Mouse (Mus musculus): ENCODE results near the gene Mettl16.
A peak's percentile ranks its signal among the peaks of the same experiment; 100 is the strongest.

Mettl16 gene

DNA sequence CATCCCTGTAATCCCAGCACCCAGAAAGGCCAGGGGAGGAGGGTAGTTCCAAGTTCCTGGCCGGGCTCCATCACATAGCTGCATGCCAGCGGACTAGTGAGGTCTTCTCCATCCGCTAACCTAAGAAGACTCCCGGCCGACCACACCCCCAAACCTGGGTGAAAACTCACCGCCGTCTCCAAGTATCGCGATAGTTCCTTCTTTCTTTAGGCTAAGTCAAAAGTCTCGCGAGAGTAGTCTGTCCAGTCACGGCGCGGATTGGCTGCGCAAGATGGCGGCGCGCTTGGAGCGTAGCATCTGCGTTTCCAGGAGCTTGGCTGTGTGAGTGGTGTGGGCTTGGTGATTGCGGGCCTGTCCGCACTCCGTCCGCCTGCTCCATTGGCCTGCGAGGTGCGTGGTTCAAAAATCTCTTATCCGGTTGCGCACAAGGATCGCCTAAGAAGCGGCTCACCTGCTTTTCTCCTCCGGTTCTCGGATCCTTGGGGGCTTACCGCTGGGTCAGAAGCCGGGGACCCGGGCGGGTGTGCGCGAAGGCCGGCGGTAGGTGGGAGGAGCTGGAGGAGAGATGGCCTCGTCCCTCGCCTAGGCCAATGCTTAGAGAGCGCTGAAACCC, at the start of gene Mettl16:
TSS of gene Mettl16 (plus strand) at position 236 of the 613 bp plus-strand sequence.
- peak; percentile 81 for DNase-seq (ENCODE audit: low spot score)

DNA sequence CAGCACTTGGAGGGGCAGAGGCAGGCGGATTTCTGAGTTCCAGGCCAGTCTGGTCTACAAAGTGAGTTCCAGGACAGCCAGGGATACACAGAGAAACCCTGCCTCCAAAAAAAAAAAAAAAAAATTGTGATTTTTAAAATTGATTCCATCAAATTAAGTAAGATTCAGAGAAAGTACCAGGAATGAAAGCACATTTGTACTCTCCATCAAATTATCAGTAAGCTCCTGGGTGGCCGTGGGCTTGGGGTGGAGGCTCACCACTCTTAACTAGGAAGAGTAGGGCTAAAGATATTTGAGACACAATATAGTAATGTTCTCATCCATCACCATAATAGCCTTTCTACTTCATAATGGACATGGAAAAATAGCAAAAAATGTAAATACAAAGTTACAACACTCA, 49.5 kb upstream of the Mettl16 start:
- DNase-seq (ENCODE audit: low spot score), result no peak

DNA sequence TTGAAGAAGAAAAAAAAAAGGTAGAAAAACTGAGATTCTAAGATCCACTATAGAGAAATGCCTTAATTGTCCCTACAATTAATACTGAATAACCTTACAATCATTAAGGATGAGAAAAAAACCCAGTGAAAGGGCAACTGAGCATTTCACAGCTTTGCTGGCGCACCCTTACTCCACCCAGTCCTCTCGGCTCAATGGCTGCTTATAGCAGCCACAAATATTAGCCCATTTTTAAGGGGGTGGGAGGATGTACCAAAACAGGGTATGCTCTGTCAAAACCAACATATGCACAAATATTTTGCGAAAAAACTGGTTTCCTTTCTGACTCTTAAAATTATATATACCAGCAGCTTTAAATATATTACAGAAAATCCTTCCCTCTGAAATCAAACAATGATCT, 48.7 kb upstream of the Mettl16 start:
- DNase-seq (ENCODE audit: low spot score), result no peak

DNA sequence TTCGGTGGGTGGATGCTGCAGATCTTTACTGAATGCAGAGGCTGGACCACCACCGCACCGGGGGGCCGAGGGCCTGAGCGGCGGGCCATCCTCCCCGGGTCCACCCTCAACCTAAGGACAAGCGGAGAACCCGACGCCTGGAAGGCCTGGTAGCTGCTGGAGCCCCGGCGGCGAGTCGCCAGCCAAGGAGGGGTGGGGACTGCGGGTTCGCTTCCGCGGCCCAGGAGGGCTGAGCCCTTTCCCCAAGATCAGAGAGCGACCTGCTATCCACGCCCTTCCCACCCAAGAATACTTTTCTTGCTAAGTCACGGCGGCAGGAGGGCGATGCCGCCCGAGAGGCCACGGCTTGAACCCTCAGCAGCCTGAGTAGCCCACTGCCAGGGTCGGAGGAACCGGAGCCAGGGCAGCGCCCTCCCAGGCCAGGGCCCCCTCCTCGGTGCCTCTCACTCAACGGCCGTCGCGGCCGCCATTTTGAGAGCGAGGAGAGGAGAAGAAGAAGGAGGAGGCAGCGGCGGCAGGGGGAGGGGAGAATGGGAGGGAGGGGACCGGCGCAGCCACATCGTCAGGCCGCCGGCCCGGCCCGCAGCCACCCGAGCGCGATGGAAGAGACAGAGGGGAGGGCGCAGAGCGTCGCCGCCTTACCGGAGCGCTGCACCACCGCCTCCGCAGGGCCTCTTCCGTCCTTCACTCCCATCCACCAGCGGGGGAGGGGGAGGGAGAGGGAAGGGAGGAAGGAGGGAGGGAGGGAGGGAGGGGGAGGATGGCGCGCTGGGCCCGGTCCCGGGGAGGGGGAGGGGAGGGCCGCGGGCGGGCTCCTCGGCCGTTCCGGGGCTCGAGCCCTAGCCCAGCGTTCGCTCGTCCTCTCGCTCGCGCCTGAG, 47.0 kb upstream of the Mettl16 start:
- peak; percentile 71 for DNase-seq (ENCODE audit: low spot score)

DNA sequence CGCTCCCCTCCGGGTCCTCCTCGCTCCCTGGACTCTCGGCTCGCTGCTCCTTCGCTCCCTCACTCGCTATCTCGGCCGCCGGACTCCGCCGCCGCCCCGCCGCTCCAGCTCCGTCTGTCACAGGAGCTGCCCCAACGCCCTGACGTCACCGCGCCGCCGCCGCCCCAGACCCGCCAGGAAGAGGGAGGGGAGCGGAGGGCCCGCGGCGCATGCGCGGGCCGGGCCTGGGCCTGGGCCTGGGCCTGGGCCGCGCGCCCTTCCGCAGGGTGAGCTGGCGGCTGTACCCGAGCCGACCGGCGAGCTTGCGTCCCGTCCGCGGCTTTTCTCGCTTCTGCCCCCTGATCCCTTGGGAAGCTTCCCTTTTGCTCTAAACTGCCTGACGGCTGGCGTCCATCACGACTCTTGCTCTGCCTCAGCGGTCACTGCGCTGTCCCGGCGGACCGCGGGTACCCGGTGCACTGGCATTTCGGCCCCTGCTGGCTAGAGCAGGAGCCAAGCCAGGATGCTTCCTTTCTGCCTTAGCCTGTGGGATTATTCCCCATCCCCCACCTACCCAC, 46.3 kb upstream of the Mettl16 start, which contains the start of gene Pafah1b1:
TSS of gene Pafah1b1 (minus strand) at position 436 of the 557 bp plus-strand sequence.
- peak; percentile 93 for DNase-seq (ENCODE audit: low spot score)

DNA sequence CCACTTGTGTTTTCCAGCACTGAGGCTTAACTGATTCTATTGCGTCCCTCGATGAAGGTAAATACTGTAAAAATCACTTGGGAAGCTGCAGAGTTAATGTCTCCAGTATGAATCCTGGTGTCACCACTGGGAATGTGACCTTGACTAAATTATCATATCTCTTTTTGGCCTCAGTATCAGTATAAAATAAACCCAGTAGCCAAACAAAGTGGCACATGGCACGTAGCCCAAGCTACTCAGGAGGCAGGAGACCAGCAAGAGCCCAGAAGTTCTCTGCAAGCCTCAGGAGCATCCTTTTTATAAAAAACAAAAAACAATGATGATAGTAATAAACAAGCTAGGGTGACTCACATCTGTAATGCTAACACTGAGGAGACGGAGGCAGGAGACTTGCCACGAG, 45.4 kb upstream of the Mettl16 start:
- no peak for DNase-seq (ENCODE audit: low spot score)

DNA sequence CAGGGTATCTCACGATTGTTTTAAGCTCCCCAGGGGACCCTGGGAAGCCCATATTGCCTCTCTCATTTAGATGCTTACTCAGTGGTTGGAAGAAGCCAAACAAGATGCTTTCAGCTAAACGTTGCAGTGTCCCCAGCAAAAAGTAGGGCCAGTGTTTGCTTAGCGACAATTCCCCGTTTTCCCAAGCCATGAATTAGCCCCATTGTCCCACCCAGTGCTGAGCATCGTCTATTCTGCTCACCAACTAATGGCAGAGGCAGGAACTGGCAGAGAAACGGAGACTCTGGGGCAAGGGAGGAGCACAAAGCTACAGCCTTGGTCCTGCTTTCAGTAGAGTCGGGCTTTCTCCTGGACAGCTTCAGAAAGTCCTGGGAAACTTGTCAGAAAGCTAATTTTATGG, 35.7 kb upstream of the Mettl16 start:
- no peak for DNase-seq (ENCODE audit: low spot score)

DNA sequence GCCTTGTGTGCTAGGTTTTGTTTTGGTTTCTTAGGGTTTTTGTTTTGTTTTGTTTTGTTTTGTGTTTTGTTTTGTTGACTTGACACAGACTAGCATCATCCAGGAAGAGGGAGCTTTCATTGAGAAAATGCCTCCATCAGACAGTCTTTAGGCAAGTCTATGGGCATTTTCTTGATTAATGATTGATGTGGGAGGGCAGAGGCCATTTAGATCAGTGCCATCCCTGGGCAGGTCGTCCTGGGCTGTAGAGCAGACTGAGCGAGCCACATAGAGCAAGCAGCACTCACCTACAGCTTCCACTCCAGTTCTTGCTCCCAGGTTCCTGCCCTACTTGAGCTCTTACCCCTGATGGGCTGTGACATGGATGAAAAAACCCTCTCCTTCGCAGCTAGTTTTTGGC, 32.8 kb upstream of the Mettl16 start:
- DNase-seq (ENCODE audit: low spot score), result no peak

DNA sequence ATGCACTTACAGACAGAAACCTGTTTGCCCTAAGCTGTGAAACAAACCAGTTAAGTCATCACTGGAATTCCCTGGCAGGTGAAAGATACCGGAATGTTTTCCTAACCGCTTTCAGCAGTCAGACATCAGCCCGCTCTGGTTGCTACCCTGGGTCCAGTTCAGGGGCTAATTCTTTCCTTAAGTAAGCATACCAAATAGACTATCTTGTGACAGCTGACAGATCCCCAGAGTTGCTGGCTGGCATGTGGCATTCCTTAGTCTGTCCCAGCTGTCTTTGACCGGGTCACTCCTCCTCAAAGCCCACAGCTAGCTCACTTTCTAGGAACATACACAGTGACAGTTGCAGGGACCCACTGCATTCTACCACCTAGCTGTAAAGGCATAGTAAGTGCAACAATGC, 22.6 kb upstream of the Mettl16 start:
- no peak for DNase-seq (ENCODE audit: low spot score)

DNA sequence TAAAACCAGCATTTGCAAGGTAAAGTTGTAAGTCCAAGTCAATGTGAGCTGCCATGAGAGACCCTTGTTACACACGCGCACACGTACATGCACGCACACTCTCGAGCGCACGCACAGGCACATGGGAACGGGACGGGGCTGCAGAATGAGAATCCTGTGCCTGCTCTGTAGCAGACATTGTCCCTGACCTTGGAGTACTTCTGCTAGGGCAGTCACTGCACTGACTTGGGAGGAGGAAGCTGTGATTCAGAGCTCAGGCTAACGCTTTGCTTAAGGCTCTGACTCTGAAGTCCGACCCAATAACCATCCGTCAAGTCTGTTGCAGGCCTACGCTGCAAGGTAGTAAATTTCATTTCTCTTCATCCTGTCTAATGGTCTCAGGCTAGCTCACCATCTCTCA, 21.4 kb upstream of the Mettl16 start:
- DNase-seq (ENCODE audit: low spot score), result no peak

DNA sequence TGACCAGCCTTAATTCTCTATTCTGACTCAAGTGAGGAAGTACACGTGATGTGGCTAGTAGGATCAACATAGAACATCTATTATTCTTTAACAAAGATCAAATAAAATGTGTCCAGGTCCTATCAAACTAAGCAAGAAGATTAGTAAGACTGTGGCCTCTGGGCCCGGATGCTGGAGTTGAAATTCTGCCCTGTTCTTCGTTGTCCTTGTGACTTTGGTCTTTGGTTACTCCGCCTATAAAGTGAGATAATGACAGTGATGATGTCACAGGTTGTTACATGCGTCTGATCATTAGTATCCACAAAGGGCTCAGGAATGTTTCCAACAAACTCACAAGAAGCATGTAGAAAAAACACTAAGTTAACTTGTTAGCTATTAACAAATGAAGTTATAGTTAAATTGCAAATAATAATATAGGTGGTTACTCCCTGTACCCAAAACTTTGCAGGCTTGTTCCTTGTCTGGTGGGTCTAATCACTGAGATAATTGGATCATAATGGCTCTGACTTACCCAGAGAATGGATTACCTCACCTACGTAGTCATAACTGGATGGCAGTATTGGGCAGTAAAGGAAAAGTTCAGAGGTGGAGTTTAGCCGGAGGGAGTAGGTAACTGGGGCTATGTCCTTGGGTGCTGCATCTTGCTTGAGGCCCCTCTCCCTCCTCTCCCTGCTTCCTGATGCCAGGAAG, 19.8 kb upstream of the Mettl16 start:
- DNase-seq (ENCODE audit: low spot score), result no peak

DNA sequence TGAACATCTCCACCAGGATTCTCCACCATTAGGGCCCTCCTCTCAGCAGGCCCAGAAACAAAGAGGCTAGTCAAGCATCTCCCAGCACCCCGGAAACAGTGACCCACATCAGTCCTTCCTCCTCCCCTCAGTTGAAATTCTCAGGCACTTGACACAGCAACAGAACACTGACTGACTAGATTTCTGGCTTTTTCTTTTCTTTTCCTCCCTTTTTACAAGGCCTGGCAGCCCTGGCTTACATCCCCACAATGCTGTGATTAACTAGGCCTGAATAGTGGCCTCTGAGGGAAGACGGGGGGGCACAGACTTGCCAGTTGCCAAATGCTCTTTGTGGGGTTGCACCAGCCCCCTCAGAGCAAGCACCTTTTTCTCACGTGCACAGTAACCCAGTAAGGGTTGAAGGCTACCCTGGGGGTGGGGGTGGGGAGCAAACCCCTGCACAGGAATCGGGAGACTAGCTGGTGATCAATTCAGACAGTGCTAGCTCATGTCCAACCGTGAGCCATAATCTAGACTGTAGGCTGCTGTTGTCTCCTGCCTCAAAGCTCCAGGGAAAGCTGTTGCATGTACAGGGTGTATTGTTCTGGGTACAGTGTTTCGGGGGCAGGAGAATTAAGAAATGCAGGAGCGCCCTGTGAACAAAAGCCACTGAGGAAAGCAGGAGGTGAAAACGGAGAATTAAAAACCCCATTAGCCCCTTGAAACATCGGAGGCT, 19.1 kb upstream of the Mettl16 start:
- no peak for DNase-seq (ENCODE audit: low spot score)

DNA sequence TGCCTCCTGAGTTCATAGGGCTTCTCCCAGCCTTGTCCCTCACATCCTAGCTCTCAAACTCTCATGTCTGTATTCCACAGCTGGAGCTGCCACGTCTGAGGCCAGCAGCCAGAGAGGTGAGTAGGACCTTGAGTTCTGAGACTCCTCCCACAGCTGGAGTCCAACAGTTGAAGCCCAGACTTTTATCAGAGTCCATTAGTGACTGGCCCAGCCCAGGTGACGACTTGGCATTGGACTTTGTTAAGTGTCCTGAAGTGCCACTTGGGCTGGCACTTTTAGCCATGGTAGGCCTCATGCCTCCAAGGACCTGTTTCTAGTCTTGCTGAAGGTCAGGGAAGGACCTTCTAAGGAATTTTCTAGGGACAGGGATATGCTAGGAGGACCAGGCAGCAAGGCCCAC, 14.0 kb upstream of the Mettl16 start:
- no peak for DNase-seq (ENCODE audit: low spot score)

DNA sequence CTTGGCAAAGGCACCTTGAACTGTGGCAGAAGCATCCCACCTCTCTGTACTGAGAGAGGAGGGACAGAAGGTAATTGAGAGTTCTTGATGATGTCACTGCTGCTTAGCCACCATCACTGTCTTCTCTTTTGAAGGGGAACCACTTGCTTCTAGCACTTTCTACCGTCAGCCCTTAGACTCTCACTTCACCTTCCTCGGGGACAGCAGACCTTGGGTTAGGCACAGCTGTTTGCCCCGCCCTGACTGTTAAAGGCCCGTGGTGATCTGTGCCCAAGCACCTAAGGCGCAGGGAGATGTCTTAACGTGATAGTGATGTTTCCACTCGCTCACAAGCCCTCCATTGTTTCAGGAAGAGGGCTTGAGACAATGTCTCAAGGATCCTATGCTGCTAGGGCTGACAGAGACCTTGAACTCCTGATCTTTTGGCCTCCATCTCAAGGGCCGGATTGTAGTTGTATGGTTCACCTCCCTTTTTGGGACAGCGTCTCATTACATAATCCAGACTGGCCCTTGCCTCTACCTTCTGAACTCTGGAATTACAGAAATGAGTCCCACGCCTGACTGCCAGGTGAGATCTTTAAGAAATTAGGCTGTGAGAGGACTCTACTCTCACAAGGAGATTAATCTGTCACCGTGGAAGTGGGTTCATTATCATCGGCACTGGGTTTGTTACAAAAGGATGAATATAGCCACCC, 9.5 kb upstream of the Mettl16 start:
- no peak for DNase-seq (ENCODE audit: low spot score)

DNA sequence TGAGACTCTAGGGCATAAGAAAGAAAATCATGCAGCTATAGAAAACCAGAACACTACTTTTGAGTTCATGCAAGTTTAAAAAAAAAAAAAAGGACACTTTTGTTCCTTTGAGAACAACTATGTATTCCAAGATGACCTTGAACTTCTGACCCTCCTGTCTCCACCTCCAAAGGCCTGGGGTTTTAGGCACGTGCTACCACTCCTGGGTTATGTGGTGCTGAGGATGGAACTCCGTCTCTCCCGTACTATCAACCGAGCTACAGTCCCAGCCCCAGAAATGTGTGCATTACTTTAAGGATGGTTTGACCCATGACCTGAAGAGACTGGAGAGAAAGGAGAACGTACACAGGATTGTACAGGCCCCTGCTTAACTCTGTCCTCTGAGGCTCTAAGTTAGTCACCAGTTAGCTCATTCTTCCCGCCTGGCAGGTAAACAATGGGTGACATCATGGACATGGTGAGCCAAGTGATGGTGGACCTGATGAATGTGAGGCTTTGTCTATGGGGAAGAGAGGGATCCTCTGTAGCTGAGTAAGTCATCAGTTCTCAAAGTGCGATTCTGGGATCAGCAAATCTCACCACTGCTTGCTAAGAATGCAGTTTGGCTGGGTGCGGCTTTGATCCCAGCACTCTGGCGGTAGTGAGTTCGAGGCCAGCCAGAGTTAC, 6.5 kb upstream of the Mettl16 start:
- DNase-seq (ENCODE audit: low spot score), result no peak

DNA sequence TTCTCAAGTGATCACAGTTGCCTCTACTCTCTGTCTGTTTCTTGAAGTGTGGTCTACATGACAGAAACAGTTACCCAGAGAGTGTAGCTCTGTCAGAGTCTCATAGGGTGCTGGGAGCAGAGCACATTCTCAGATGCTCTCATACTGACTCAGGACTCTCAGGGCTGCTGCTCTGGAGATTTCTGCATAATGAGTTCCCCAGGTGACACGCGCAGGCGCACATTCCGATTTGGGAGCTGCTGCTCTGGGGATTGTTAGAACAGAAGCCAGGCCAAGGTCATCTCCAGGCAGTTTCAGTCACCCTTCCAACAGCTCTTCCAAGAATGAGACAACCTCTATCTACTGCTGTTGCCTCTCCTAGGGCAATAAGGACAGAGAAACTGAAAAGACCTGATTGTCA, 3.2 kb upstream of the Mettl16 start:
- no peak for DNase-seq (ENCODE audit: low spot score)

DNA sequence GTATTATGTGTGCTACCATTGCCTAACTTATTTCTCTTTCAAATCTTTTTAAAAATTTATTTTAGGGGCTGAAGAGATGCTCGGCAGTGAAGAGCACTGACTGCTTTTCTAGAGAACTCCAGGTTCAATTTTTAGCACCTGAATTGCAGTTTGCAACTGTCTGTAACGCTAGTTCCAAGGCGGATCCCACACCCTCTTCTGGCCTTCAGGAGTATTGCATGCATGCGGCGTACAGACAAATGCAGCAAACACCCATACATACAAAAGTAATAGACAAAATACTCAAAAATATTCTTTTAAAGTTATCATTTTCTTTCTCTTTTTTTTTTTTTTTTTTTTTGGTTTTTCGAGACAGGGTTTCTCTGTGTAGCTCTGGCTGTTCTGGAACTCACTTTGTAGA, 2.6 kb upstream of the Mettl16 start:
- no peak for DNase-seq (ENCODE audit: low spot score)

DNA sequence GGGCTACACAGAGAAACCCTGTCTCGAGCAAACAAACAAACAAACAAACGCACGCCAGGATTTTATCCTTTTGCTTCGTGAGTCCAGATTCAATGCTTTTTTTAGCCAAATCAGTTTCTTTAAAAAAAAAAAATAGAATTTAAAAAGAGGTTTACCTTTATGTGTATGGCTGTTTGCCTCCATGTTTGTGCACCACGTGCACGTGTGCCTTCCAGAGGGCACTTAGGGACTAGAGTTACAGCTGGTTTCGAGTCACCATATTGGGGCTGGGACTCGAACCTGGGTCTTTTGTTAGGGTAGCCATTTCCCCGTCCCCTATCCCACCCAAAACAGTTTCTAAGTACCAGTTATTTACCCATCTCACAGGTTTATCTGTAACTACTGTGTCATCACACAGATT, 593 bp upstream of the Mettl16 start:
- DNase-seq (ENCODE audit: low spot score), result no peak

DNA sequence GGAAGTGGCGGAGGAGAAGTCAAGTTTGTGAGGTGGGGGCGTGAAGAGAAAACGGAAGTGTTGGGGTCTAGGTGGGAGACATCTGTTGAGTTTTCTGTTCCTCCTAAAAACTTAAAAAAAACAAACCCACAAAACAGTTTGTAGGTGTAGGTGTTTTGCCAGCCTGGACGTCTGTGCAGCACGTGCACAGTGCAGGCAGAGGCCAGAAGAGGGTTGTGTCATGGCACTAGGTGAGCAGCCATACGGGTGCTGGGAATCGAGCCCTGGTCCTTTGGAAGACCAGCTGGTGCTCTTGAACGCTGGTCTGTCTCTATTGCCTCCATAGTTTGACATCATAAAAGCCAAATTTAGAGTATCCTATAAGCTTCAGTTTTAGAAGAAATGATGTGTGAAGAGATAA, 604 bp downstream of the Mettl16 start:
- DNase-seq (ENCODE audit: low spot score), result no peak

DNA sequence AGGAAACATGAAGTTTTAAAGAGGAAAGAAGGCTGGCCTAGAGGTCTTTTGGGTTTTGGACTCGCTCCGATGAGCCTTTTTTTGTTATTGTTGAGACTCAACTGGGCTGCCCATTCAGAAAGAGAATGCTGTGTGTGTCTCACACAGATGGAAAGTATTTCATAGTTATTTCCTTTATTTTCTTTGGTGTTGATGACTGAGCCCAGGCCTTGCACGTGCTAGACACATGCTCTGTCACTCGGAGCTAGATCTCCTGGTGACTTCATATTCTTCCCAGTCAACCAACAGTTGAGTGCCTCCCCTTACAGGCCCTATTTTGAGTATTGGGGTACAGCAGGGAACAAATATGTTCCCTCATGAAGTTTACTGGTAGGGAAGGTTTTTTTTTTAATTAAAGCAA, 1.0 kb downstream of the Mettl16 start:
- DNase-seq (ENCODE audit: low spot score), result no peak

DNA sequence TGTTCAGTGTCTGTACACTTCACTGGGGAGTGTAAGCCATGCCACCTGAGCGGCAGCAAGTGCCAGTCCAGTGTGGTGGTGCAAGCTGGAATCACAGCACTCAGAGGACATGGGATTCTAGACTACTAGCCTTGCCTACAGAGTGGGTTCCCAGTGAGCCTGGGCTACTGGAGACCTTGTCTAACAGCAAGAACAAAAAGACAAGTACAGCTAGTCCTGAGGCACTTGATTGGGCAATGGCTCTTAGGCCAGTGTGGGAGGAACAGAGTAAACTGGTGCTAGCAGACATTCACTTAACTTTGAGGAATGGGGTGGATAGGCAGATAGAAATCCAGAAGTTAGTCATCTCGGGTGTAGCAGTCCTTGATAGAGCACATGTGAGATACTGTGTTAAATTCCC, 1.8 kb downstream of the Mettl16 start:
- no peak for DNase-seq (ENCODE audit: low spot score)

Measured in urinary bladder, postnatal 25 days (tissue).